Mouse (Mus musculus) ES-E14 (cell line): ENCODE results near the gene Mrpl35.

Experiments used
- CHD2 ChIP-seq: IDR thresholded peaks from 2 replicates; pipeline ENCODE4 v1.6.1; 2014; ENCODE audit warnings: mild to moderate bottlenecking, low read depth, low read length, inconsistent platforms
- ZC3H11A ChIP-seq: IDR thresholded peaks from 2 replicates; pipeline ENCODE4 v1.6.1; 2012; ENCODE audit warnings: low read depth, mild to moderate bottlenecking, inconsistent platforms, low read length, borderline replicate concordance
- ZNF384 ChIP-seq: IDR thresholded peaks from 2 replicates; pipeline ENCODE4 v1.6.1; 2012; ENCODE audit warnings: low read depth, low read length, inconsistent platforms

DNA sequence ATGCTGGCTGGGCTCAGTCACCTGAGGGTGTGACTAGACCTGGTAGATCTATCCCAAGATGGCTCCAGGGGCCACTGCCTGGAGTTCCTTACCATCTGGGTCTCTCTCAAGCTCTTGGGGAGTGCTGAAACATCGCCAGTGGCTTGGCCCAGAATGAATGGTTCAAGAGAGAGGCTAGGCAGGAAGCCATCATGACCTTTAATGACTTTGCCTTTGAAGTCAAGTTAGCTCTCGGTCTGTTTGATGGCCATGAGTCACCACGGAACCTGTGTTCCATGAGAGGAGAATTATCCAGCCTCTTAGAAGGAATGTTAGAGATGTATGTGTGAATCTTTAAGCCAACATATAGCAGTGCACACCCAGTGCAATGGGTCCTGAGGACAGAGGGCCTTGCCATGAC lies 27.4 kb downstream of the Mrpl35 start:
- TF ChIP-seq CHD2 = no peak
- TF ChIP-seq ZC3H11A = no peak
- TF ChIP-seq ZNF384 = no peak
